Mouse (Mus musculus) spleen, adult 2 months (tissue): ENCODE measurements around the gene Chd5.

ENCODE experiments used
- CTCF ChIP-seq: fragments of 200-500 bp; IDR thresholded peaks from 2 replicates; pipeline ENCODE4 v1.5.1; 2011; ENCODE audit warnings: mild to moderate bottlenecking, inconsistent platforms; ENCODE audit not compliant: insufficient read depth, insufficient read length, insufficient replicate concordance; ENCODE audit errors: extremely low read depth
- POLR2A ChIP-seq: fragments of 200-500 bp; IDR thresholded peaks from 2 replicates; pipeline ENCODE4 v1.6.1; 2011; ENCODE audit warnings: low read depth, low read length, inconsistent platforms

DNA sequence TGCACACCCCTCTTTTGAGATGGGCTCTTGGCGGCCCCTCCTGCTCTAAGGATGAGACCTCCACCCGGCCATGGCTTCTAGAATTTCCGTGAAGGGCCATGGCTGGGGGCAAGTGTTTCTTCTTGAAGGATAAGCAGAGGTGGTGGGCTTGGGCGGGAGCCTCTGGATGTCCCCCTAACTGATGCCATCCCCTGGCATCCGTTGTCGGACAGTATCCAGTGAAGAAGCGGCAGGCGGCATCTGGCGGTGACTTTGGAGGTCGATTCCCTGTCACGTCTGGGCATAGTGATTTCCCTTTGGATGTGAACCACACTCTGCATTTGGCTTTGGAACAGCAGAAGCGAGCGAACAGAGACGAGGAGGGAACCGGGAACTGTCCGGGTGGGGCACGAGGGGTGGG is 54.2 kb downstream of the Chd5 start:
- no peak for TF ChIP-seq CTCF
- no peak for TF ChIP-seq POLR2A
